Mouse (Mus musculus): Measurements from ENCODE around the gene Gm21961. TPM values are rescaled to one million over a fixed set of nuclear protein-coding genes. Genes with fewer than 3 reads are reported as not detected.
"Not testable (repeated sequence)": the region's sequence is repeated elsewhere in the genome, so short reads cannot be mapped to it uniquely, and the experiment has no call there.

Gene Gm21961
- not detected for total RNA-seq (2021)

DNA sequence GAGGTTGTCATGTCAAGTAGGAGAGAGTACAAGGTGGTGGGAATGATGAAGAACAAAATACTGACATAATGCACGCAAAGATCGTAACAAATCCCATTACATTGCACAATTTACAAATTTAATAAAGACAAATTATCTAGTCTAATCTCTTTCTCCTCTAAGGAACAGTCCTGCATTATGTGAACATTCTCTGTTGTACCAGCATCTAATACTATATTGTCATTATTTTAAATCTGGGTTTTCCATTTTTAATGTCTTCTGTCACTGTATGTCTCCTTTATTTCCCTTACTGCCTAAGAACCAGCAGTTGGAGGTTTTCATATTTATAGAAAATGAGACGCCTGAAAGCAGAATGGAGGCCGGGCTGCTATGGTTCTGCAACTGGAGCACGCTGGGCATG is at the start of gene Gm21961:
Gene Gm21961 (minus strand): TSS at position 101 of the 400 bp plus-strand sequence.
- DNase-seq (ENCODE audit: low spot score in 2 of 2): no peak
- intact Hi-C loops (cut with DNase I): no loop called here

DNA sequence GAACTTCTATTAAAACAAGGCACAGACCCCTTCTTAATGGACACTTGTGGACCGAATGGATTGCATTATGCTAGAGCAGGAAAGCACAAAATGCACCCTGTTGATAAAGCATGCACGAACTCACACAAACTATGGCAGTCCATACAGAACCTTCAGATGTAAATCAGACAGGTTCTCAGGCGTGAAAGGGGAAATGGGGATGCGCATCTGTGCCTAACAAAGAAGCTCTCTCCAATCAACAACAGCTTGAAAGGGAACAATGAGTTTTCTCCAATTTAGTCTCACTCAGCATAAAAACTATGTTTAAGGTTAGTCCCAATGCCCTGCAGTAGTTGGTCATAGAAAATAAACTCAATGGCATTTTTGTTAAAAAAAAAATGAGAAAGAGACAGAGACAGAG is 27.3 kb upstream of the Gm21961 start:
- DNase-seq (ENCODE audit: low spot score in 2 of 2): no peak
- intact Hi-C loops (cut with DNase I): no loop called here

DNA sequence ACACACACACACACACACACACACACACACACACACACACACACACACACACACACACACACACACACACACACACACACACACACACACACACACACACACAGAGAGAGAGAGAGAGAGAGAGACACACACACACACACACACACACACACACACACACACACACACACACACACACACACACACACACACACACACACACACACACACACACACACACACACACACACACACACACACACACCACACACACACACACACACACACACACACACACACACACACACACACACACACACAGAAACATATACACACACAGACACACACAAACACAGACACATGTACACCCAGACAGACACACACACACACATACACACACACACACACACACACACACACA is 24.5 kb upstream of the Gm21961 start:
- DNase-seq (ENCODE audit: low spot score in 2 of 2); intact Hi-C loops (cut with DNase I): not testable (repeated sequence)

GRCm38 (mm10) chr15:65017971-65018370 is 3.3 kb upstream of the Gm21961 start:
- DNase-seq (ENCODE audit: low spot score in 2 of 2): no peak
- intact Hi-C loops (cut with DNase I): no loop called here

DNA sequence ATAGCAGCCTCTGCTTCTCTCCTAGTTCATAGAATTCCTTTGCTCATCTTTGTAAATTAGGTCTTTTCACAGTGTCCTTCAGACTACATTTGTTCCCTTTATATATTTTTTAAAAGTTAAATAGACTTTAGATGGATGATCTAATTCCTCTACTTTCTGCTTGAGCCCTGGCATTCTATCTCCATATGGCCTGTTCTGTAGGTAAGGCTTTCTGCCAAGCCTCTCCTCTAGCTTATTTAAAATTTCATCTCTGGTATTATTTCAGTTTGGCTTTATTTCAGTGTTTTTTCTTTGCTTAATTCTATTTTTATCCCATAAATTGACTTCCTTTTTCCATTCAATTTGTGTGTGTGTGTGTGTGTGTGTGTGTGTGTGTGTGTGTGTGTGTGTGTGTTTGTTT is 8.5 kb downstream of the Gm21961 start:
- intact Hi-C loops (cut with DNase I): no loop called here
- DNase-seq (ENCODE audit: low spot score in 2 of 2): peak in 1 of 2 experiments; percentile 5

- intact Hi-C loops (cut with DNase I): no loop called here
- peak in 1 of 2 experiments; percentile 9 for DNase-seq (ENCODE audit: low spot score in 2 of 2)
Observed at GRCm38 (mm10) chr15:64994498-64994897, 20.2 kb downstream of the Gm21961 start.

GRCm38 (mm10) chr15:64979976-64980375 is 34.7 kb downstream of the Gm21961 start:
- intact Hi-C loops (cut with DNase I): no loop called here
- DNase-seq (ENCODE audit: low spot score in 2 of 2): no peak

DNA sequence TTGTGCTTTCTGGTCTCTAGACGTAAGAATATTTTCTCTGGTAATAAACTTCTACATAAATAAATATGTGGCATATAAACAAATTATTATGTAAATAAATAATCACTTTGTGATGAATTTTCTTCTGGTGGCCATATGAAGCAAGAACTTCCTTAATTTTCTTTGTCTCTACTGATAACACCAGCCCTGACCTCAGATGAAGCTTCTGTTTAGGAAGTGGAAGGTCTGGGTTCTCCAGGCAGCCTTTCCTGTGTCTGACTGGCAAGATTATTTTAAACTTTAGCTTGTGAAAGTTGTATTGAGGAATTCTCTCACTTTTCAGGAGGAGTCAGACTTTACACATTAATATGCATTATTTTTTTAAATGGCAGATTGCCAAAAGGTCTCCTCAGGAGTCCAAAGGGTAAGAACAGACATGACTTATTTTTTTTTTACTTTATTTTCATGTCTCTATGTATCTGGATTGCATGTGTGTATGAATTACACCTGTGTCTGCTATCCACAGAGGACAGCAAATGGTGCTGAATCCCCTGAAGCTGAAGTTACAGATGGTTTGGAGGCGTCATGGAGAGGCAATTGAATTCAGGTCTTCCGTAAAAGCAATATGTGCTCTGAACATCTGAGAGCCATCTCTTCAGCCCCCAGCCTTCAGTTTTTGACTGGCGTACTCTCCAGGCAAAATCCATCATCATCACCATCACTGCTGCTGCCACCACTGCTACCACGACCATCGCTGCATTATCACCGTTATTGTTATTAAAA is 38.5 kb downstream of the Gm21961 start:
- intact Hi-C loops (cut with DNase I): no loop called here
- DNase-seq (ENCODE audit: low spot score in 2 of 2): peak; percentile 4 to 10

Other genes starting within 250 kb of the Gm21961 start
- not detected for gene Gm21798, start 197.2 kb downstream of the Gm21961 start, total RNA-seq (2021)